Mouse (Mus musculus) MEL (cell line): ENCODE measurements at regions not wholly inside any gene's neighbourhood (a gene's known extent, or its start where the extent isn't known, plus 50 kb on each side); places are given as distances from the start of the nearest gene placed in this dataset.

ENCODE experiments used
- KAT2A ChIP-seq: conservative IDR thresholded peaks from 2 replicates; pipeline ENCODE4 v1.6.1; 2012; ENCODE audit warnings: low read depth, low read length, improper control_type of control experiment, inconsistent platforms
- POLR2A ChIP-seq, 2 experiments: IDR thresholded peaks; 2 replicates each; pipeline ENCODE4 v1.6.1; 2011 to 2012; ENCODE audit warnings: low read length in 2 of 2, mild to moderate bottlenecking in 2 of 2, control low read depth in 1 of 2, improper control_type of control experiment in 1 of 2, low read depth in 1 of 2, moderate library complexity in 1 of 2; ENCODE audit not compliant: control insufficient read depth in 1 of 2, insufficient read depth in 1 of 2, poor library complexity in 1 of 2
- SIN3A ChIP-seq: IDR thresholded peaks from 2 replicates; pipeline ENCODE4 v1.6.1; 2012; ENCODE audit warnings: low read length, improper control_type of control experiment, inconsistent platforms
- TAL1 ChIP-seq: IDR thresholded peaks from 2 replicates; pipeline ENCODE4 v1.6.1; 2012; ENCODE audit warnings: mild to moderate bottlenecking, inconsistent platforms, low read length, moderate library complexity, mixed read lengths

- no peak for TF ChIP-seq POLR2A (IDR thresholded peaks at IDR 0.05; ENCODE audit: control insufficient read depth in 1 of 2, insufficient read depth in 1 of 2, low read depth in 1 of 2, low read length in 2 of 2, poor library complexity in 1 of 2)
- TF ChIP-seq KAT2A, result no peak
- no peak for TF ChIP-seq SIN3A
- no peak for TF ChIP-seq TAL1
Observed at GRCm38 (mm10) chr2:95586002-95586401, 732.0 kb upstream of the Lrrc4c start.
